Mouse (Mus musculus): ENCODE measurements at regions not wholly inside any gene's neighbourhood (a gene's known extent, or its start where the extent isn't known, plus 50 kb on each side); places are given as distances from the start of the nearest gene placed in this dataset.

DNA sequence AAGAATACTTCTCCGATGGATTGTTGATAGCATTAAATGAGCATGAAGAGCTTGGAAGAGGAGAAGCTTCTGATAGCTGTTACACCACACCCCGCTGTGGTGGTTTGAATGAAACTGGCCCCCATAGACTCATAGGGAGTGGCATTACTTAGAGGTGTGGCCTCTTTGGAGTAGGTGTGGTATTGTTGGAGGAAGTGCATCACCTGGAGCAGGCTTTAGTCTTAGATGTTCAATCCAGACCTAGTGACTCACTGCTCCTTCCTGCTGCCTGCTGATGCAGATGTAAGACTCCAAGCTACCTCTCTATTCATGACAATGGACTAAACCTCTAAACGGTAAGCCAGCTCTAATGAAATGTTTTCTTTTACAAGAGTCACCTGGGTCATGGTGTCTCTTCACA is 237.1 kb upstream of the Mpped2 start:
- no peak for DNase-seq (ENCODE audit: low spot score in 2 of 2)

DNA sequence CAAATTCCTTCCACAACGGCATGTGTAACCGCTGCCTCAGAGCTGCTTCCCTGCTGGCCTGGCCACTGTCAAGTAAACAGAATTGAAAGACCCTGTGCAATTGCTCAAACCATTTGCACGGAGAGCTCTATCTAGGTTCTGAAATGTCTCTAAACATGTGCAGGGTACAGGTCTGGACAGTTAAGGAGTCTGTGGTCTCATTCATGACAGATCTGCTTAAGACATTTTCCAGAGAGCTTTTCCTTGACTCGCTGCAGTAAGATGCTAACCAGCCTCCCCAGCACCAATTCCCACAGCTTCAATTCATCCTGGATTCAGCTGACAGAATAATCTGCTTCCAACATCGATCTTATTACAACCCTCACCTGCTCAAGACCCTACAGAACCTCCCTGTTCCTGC is 235.1 kb upstream of the Mpped2 start:
- no peak for DNase-seq (ENCODE audit: low spot score in 2 of 2)

GRCm38 (mm10) chr2:106461021-106461420 is 232.0 kb upstream of the Mpped2 start:
- no peak for DNase-seq (ENCODE audit: low spot score in 2 of 2)

DNA sequence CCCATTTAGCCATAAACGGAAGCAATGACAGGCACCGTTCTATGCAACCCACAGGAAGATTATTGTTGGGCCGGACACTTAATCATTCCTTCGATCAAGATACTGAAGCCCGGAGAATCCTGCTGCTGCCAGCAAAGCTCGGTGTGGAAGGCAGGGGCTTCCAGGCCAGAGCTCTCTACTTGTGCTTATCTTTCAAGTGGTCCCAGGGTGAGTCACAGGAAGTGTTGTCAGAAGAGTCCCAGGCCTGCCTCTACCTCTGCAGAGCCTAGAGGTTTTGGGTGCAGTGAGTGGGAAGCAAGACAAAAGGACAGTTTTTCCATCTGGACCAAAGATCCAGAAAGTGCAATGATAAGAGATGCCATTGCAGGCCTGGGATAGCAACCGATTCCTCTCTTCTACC is 231.6 kb upstream of the Mpped2 start:
- DNase-seq (ENCODE audit: low spot score in 2 of 2), result no peak

- no peak for DNase-seq (ENCODE audit: low spot score in 2 of 2)
These were observed 231.0 kb upstream of the Mpped2 start for GRCm38 (mm10) chr2:106461973-106462637.

- no peak for DNase-seq (ENCODE audit: low spot score in 2 of 2)
These were observed 228.0 kb upstream of the Mpped2 start for GRCm38 (mm10) chr2:106465055-106465454.

DNA sequence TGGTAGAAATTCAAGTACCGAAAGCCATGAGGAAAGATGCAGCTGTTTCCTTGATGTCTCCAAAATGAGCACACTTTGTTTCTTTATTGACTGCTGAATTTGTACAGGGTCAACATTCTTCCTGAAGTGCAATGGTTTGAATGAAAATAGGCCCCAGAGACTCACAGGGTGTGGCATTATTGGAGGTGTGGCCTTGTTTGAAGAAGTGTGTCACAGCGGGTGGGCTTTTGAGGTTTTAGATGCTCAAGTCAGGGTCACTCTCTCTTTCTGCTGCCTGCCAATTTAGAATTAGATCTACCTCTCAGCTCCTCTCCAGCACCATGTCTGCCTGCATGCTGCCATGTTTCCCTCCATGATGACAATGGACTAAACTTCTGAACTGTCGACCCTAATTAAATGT is 227.2 kb upstream of the Mpped2 start:
- DNase-seq (ENCODE audit: low spot score in 2 of 2), result no peak

- no peak for DNase-seq (ENCODE audit: low spot score in 2 of 2)
These were observed 223.9 kb upstream of the Mpped2 start for GRCm38 (mm10) chr2:106469196-106469595.

DNA sequence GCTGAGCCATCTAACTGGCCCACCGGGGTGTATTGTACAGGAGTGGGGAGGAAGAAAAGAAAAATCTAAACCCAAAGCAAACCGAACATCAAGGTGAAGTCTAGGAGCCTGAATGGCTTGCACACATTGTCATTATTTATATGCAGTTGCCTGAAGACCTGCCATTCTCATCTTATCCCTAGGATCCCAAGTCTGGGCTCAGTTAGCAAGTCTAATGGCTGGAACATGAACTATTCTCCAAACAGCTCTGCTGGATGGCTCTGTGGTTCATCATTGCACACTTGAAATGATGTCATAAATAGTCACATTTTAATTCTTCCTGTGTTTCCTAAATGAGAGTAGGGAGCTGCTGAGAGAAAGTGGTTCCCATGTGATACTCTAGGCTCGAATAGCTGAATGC is 219.6 kb upstream of the Mpped2 start:
- DNase-seq (ENCODE audit: low spot score in 2 of 2), result no peak

DNA sequence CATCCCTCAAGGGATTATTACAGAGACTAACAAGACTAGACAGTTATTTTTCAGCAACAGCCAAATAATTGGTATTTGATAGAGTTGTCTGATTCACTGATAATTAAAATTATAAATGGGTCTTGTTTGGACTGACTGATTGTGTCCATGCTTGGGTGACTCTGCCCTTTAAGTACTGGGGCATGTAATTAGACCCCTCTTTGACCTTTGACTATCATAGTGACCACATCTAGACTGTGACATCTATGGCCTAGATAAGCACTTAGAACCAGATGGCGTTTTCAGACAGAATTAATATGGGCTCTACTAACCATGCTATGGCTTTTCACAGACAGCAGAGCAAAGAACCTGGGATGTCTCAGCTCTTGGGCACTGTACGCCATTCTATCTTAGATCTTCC is 215.1 kb upstream of the Mpped2 start:
- DNase-seq (ENCODE audit: low spot score in 2 of 2), result no peak

GRCm38 (mm10) chr2:106487335-106488082 is 205.6 kb upstream of the Mpped2 start:
- DNase-seq (ENCODE audit: low spot score in 2 of 2), result no peak

- DNase-seq (ENCODE audit: low spot score in 2 of 2), result no peak
These were observed 194.3 kb upstream of the Mpped2 start for GRCm38 (mm10) chr2:106498735-106499134.

DNA sequence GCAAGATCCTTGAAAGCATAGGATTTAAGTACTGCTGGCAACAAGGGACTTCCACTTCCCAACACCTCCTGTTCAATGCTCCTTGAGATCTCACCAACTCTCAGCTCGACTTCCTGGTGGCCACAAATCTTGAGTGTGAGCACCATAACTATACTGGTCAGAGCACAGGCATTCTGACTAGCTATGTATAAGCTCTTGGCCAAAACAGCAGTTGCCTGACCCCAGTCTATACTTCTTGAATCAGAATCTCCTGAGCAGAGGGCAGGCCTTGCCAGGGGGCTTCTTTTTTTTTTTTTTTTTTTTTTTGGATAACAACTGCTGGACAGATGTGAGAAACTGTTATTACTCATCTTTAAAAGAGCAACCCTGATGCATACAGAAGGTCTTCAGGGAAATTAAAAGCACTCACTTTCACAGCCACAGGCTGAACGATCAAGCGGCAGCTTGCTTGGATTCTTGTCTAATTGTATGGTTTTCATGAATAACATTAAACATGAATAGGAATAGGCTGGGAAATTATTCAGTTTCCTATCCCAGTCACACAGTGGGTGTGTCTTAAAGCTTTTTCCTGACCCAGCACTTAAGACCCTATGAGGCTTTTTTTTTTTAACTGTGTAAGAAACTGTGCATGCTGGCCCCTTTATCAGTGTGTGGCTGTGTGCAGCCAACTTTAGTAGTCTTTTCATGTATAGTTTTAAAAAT is 193.7 kb upstream of the Mpped2 start:
- no peak for DNase-seq (ENCODE audit: low spot score in 2 of 2)

- DNase-seq (ENCODE audit: low spot score in 2 of 2), result no peak
These were observed 188.1 kb upstream of the Mpped2 start for GRCm38 (mm10) chr2:106504933-106505420.

DNA sequence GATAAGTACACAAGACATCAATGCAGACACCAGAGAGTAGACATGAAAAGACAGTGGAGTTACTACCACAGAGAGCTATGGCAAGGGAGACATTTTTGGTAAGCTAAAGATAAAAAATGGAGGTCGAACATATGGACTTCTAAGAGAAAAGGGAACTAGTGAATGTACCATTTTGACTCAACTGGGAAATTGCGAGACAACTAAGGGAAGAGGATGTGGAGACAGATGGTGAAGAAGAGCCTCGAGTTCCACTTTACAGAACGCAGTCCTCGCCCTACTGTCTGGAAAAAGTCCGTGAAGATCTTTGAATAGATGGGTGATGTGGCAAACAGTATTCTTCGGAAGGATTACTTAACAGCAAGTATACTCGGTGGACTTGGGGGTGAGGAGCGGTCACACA is 181.2 kb upstream of the Mpped2 start:
- DNase-seq (ENCODE audit: low spot score in 2 of 2), result no peak

GRCm38 (mm10) chr2:106512338-106513024 is 180.6 kb upstream of the Mpped2 start:
- no peak for DNase-seq (ENCODE audit: low spot score in 2 of 2)

DNA sequence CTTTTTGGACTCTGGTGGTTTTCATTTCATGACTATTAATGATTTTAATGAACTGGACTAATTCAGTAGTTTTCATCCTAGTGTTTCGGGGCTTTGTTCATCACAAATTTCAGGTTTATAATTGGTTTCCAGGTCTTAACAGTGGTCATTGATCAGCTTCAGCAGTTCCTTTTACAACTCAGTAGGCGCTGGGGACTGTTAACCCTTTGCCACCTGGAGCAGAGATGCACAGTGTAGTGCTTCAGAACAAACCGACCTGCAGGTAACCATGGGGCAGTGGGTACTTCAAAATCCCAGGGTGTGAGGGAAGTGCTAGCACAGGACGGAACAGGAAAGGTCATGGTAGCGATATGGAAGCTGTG is 180.1 kb upstream of the Mpped2 start:
- DNase-seq (ENCODE audit: low spot score in 2 of 2), result no peak

GRCm38 (mm10) chr2:106517224-106517623 is 175.8 kb upstream of the Mpped2 start:
- peak in 1 of 2 experiments; percentile 13 for DNase-seq (ENCODE audit: low spot score in 2 of 2)

DNA sequence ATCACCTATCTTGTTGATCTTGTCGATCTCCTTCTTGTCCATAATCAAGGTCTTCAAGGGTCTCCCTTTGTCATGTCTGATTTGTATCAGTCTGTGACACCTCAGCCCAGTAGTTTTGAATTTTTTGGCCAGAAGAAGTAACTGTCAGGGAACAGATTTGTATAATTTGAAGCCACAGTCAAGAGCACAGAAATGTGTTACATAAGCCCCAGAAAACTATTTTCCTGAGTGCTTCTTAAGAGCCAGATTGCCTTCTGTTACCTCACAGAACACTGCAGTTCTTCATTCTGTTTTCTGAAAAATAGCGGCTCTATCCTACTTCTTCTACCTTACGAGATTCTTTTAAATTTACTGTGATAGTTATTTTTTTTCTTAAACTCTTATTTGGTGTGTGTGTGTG is 170.1 kb upstream of the Mpped2 start:
- DNase-seq (ENCODE audit: low spot score in 2 of 2), result no peak

- DNase-seq (ENCODE audit: low spot score in 2 of 2), result no peak
These were observed 166.1 kb upstream of the Mpped2 start for GRCm38 (mm10) chr2:106527008-106527407.

GRCm38 (mm10) chr2:106529247-106529646 is 163.8 kb upstream of the Mpped2 start:
- no peak for DNase-seq (ENCODE audit: low spot score in 2 of 2)

DNA sequence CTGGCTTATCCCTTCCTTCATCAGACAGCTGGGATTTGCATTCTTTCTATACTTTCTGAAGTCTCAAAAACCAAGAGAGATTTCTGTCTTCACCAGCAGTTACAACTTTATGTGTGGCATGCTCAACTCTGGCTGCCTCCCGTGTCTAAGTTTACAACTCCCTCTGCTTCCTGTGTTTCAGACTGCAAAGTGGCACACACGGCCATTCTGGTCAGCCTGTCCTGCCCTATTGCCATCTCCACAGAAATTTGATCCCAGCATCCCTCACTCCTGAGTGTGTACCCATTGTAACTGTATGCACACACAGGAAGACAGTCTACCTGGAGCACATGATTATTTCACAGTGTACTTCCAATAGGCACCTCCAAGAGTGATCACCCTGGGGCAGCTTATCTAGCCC is 163.3 kb upstream of the Mpped2 start:
- DNase-seq (ENCODE audit: low spot score in 2 of 2), result no peak
